Mouse (Mus musculus) thymus, adult 2 months (tissue): ENCODE measurements at regions not wholly inside any gene's neighbourhood (a gene's known extent, or its start where the extent isn't known, plus 50 kb on each side); places are given as distances from the start of the nearest gene placed in this dataset.

Experiments
- DNase-seq: peaks from one replicate; pipeline ENCODE4 v3.0.0; 2021
- H3K27ac ChIP-seq: fragments of 200-500 bp; 2 replicates; pipeline ENCODE4 v1.5.1; 2012; ENCODE audit warnings: low read length, control low read depth; ENCODE audit not compliant: control insufficient read depth, insufficient read depth
- H3K27me3 ChIP-seq: fragments of 200-500 bp; 2 replicates; pipeline ENCODE4 v1.6.1; 2012; ENCODE audit warnings: mild to moderate bottlenecking, low read length, moderate library complexity, mixed read lengths; ENCODE audit not compliant: control insufficient read depth, insufficient read depth
- H3K36me3 ChIP-seq: fragments of 200-500 bp; 2 replicates; pipeline ENCODE4 v1.6.1; 2012; ENCODE audit warnings: mild to moderate bottlenecking, low read length, moderate library complexity; ENCODE audit not compliant: control insufficient read depth, insufficient read depth
- H3K4me1 ChIP-seq: fragments of 200-500 bp; replicated peaks from 2 replicates; pipeline ENCODE4 v1.6.1; 2012; ENCODE audit warnings: low read length; ENCODE audit not compliant: control insufficient read depth, insufficient read depth
- H3K4me3 ChIP-seq: fragments of 200-500 bp; 2 replicates; pipeline ENCODE4 v1.5.1; 2012; ENCODE audit warnings: mild to moderate bottlenecking, low read length, control low read depth, moderate library complexity; ENCODE audit not compliant: control insufficient read depth, insufficient read depth
- CTCF ChIP-seq: fragments of 200-500 bp; IDR thresholded peaks from 2 replicates; pipeline ENCODE4 v1.5.1; 2012; ENCODE audit warnings: mild to moderate bottlenecking, control low read depth, low read length, moderate library complexity, borderline replicate concordance; ENCODE audit not compliant: control insufficient read depth, poor library complexity, insufficient read depth; ENCODE audit errors: extremely low read depth
- POLR2A ChIP-seq: fragments of 200-500 bp; IDR thresholded peaks from 2 replicates; pipeline ENCODE4 v1.6.1; 2012; ENCODE audit warnings: mild to moderate bottlenecking, low read length, control low read depth, moderate library complexity; ENCODE audit not compliant: control insufficient read depth, poor library complexity, insufficient read depth; ENCODE audit errors: extremely low read depth
- WGBS: fragments of 180-500 bp; shearing (Covaris S2); methylation state at CpG from one replicate; pipeline ENCODE4 v1.1.7; 2018; 5-methylcytosine and 5-hydroxymethylcytosine counted together

DNA sequence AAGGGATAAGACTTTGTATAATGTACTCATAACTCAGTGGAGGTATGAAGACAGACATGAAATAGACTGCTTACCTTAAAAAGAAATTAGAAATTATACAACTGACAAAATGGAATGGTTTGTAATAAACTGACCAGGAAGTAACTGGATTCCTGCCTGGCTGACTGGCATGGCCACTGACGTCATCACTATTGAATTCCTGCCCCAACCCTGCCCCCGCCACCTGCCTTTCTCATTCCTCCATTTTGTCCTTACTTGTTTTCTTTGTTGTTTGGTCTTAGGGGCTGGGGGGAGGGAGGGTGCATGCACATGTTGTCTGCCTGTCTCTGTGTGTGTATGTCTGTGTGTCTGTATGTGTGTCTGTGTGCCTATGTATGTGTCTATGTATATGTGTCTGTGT is 283.2 kb upstream of the Tbx3 start:
- Histone ChIP-seq H3K27ac (no peak overlapping the region), H3K36me3 (no peaks in the 10 kb centered on the region), H3K4me1 (no peaks in the 10 kb centered on the region), H3K27me3 (no peaks in the 10 kb centered on the region), H3K4me3 (no peak overlapping the region)
- WGBS: 90% methylated on average over 2 of the region's 2 CpGs
- TF ChIP-seq POLR2A (no peak), CTCF (no peak)
- no peak for DNase-seq

DNA sequence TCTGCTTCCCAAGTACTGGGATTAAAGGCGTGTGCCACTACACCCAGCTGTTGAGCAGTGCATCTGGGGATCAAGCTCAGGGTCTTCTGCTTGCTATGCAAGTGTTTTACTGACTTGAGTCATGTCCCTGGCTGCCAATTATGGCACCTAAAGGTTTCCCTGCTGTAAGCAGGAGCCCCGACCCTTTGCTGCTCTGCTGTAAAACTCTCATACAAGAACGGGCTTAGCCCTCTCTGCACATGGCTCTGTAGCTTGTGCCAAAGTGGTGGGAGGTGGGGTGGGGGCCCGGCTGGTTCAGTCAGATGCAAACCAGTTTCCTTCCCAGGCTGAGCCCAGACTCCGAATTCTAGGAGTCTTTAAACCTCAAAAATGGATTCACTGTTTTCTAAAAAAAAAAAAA is 281.6 kb upstream of the Tbx3 start:
- H3K36me3 ChIP-seq: no peaks in the 10 kb centered on the region
- 79% methylated on average over 5 of the region's 5 CpGs for WGBS
- TF ChIP-seq CTCF: no peak
- no peak for DNase-seq
- H3K4me1 ChIP-seq: no peaks in the 10 kb centered on the region
- H3K27me3 ChIP-seq: no peaks in the 10 kb centered on the region
- H3K4me3 ChIP-seq: no peak overlapping the region
- H3K27ac ChIP-seq: no peak overlapping the region

DNA sequence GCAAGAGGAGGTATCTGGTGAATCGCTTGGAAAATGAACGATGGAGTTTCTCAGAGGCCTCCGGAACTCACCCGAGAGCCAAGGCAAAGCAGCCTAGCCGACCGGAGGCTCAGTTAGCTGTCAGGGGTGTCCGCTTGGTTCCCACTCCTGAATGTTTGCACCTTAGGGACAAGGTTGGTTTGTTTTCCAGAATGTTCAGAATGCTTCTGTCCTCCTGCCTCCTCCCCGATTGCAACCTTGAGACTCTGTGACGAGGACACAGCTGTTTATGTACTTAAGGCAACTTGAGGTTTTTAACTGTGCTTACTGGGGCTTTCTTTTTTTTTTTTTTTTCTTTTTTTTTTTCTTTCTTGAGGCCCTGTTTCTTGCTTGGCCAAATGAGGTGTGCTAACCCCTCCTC is 281.1 kb upstream of the Tbx3 start:
- H3K27me3 ChIP-seq: no peaks in the 10 kb centered on the region
- no peaks in the 10 kb centered on the region for H3K4me1 ChIP-seq
- TF ChIP-seq CTCF: no peak
- no peak for TF ChIP-seq POLR2A
- H3K4me3 ChIP-seq: no peak overlapping the region
- H3K27ac ChIP-seq: no peak overlapping the region
- DNase-seq: no peak
- no peaks in the 10 kb centered on the region for H3K36me3 ChIP-seq
- 90% methylated on average over 9 of the region's 9 CpGs for WGBS

DNA sequence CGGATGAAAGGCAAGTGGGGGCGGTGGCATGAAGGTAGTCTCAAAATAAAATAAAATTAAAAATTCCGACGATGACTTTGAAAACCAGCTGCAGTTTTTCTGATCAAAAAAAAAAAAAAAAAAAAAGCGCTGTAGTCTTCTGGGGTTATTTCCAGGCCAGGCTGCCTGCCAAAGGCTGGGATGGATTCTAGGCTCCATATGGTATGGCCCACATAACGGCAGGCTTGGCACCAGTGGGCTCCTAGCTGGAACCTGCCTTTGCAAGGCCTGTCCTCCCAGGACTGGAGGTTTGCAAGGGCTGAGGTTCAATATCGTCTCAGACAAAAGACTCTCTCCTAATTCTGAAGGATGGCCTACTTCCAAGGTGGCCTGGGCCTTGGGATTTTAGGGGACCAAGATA is 280.6 kb upstream of the Tbx3 start:
- H3K27me3 ChIP-seq: no peaks in the 10 kb centered on the region
- H3K27ac ChIP-seq: no peak overlapping the region
- H3K4me1 ChIP-seq: no peaks in the 10 kb centered on the region
- 89% methylated on average over 7 of the region's 7 CpGs for WGBS
- DNase-seq: no peak
- TF ChIP-seq CTCF (no peak), POLR2A (no peak)
- no peak overlapping the region for H3K4me3 ChIP-seq
- H3K36me3 ChIP-seq: no peaks in the 10 kb centered on the region

DNA sequence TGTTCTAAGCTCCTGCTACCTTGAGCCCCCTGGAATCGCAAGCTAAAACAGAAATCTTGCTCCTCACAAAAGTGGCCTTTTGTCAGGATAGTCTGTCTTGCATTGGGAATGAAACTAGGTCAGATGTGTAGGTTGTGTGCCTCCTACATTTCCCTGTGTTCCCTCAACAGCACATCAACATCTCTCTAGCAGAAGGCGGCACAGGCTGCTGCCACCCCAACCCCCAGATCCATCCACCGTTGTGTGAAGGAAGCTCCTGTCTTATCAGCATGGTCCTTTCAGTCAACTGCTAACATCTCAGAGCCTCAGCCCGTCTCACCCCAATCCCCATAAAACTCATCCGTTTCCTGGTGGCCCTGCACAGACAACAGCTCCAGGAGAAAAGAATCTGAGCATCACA is 272.0 kb upstream of the Tbx3 start:
- H3K4me1 ChIP-seq: no peaks in the 10 kb centered on the region
- DNase-seq: no peak
- no peak for TF ChIP-seq CTCF
- no peak for TF ChIP-seq POLR2A
- no peak overlapping the region for H3K4me3 ChIP-seq
- no peaks in the 10 kb centered on the region for H3K36me3 ChIP-seq
- no peak overlapping the region for H3K27ac ChIP-seq
- WGBS: 85% methylated on average over 5 of the region's 5 CpGs
- H3K27me3 ChIP-seq: no peaks in the 10 kb centered on the region

DNA sequence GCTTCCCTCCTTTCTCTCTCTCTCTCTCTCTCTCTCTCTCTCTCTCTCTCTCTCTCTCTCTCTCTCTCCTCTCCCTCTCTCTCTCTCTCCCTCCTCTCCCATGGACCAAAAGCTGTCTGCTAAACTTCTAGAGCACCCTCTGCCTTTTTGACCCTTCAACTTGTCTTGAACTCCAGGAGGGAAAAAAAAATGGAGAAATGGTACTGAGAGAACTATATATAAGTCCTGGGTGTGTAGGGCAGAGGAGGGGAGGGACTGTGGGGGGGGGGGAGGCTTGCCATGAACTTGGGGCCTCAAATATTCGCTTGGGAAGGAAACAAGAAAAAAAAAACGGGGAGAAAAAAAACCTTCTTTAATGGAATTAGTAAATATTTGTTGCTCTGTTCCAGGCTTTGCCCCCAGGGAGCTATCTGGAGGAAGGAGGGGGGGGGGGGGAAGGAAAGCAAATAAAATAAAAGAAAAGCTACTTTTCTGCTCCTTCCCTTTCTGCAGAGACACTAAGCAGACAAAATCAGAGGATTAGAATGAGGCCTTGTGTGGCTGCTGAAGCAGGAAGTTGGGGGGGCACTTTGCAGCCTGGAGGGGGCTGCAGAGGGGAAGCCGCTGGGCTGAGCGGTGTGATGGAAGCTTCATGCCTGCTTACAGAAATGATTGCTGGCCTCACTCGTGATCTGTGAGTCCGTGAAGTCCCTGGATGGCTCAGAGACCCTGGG is 270.1 kb upstream of the Tbx3 start:
- Histone ChIP-seq H3K36me3 (no peaks in the 10 kb centered on the region), H3K4me1 (no peaks in the 10 kb centered on the region), H3K4me3 (no peak overlapping the region), H3K27me3 (no peaks in the 10 kb centered on the region), H3K27ac (no peak overlapping the region)
- 10% methylated on average over 6 of the region's 6 CpGs for WGBS
- peak; percentile 19 for DNase-seq
- no peak for TF ChIP-seq CTCF
- no peak for TF ChIP-seq POLR2A

DNA sequence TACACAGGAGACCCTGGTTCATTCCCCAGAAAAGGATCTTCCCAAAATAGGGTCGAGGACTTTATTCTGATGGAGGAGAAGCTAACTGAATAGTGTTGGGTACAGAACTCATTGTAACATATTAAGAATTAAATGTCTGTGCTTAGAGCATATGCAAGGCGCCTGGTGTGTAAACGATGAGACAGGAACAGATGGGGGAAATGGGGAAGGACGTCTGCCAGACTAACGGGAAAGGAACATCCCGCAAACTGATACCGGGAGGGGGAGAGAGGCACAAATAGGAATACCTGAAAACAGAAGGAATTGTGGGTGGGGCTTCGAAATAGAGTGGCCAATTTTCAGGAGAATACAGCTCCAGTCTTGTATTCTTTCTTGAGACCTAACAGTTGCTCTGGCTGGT is 268.6 kb upstream of the Tbx3 start:
- H3K4me1 ChIP-seq: no peaks in the 10 kb centered on the region
- TF ChIP-seq POLR2A (no peak), CTCF (no peak)
- H3K27me3 ChIP-seq: no peaks in the 10 kb centered on the region
- H3K36me3 ChIP-seq: no peaks in the 10 kb centered on the region
- DNase-seq: no peak
- 78% methylated on average over 8 of the region's 8 CpGs for WGBS
- H3K4me3 ChIP-seq: no peak overlapping the region
- no peak overlapping the region for H3K27ac ChIP-seq
